Mouse (Mus musculus): Measurements from ENCODE around the gene Uroc1. TPM values are rescaled to one million over a fixed set of nuclear protein-coding genes. Genes with fewer than 3 reads are reported as not detected.

Uroc1 gene
- polyA plus RNA-seq, 1 experiment from 2014 or later: 0.38 TPM

GRCm38 (mm10) chr6:90363301-90363700, 30.2 kb downstream of the Uroc1 start:
- ATAC-seq (replicated peaks; ENCODE audit: low FRiP score, low read depth) (no peak), DNase-seq (ENCODE audit: low spot score) (no peak)
- no peaks in the 10 kb centered on the region for H3K9me3 ChIP-seq (replicated peaks; ENCODE audit: low read length)
- no peak overlapping the region for H3K9ac ChIP-seq (ENCODE audit: low read depth, low read length)
- TF ChIP-seq CTCF (IDR thresholded peaks at IDR 0.05; ENCODE audit: low read depth): no peak
- no peak overlapping the region for H3K4me2 ChIP-seq (ENCODE audit: low read length)
- no peak overlapping the region for H3K4me3 ChIP-seq (replicated peaks; ENCODE audit: low read depth, low read length)
- no peak overlapping the region for H3K27ac ChIP-seq
- H3K36me3 ChIP-seq (ENCODE audit: insufficient read depth, low read length): no peaks in the 10 kb centered on the region
- H3K4me1 ChIP-seq (replicated peaks; ENCODE audit: insufficient read depth, low read length): peaks cover 20% of the 10 kb centered on the region
- WGBS: 85% methylated on average over 5 of the region's 5 CpGs
- no peaks in the 10 kb centered on the region for H3K27me3 ChIP-seq (ENCODE audit: insufficient read depth, low read length)

- ATAC-seq (replicated peaks; ENCODE audit: low FRiP score, low read depth) (peak; percentile 97), DNase-seq (ENCODE audit: low spot score) (peak; percentile 97)
- TF ChIP-seq CTCF (IDR thresholded peaks at IDR 0.05; ENCODE audit: low read depth): 0 out of 2 replicates have a peak, but pooled peaks have one; percentile 5
- H3K36me3 ChIP-seq (ENCODE audit: insufficient read depth, low read length): peaks cover 10% of the 10 kb centered on the region
- peak within 1 kb of the TSS; percentile 73 for H3K4me2 ChIP-seq (ENCODE audit: low read length)
- H3K27me3 ChIP-seq (ENCODE audit: insufficient read depth, low read length): no peaks in the 10 kb centered on the region
- H3K27ac ChIP-seq: peak within 1 kb of the TSS; percentile 87
- peaks cover 12% of the 10 kb centered on the region; the same call in 1 of the 2 replicates for H3K4me1 ChIP-seq (replicated peaks; ENCODE audit: insufficient read depth, low read length)
- peak within 1 kb of the TSS; percentile 93 for H3K4me3 ChIP-seq (replicated peaks; ENCODE audit: low read depth, low read length)
- WGBS: 5% methylated on average over 41 of the region's 41 CpGs
- H3K9ac ChIP-seq (ENCODE audit: low read depth, low read length): peak within 1 kb of the TSS; percentile 83
- H3K9me3 ChIP-seq (replicated peaks; ENCODE audit: low read length): no peaks in the 10 kb centered on the region
Measured at GRCm38 (mm10) chr6:90368976-90369724, 36.1 kb downstream of the Uroc1 start, which contains the start of gene Zxdc. TSS of gene Zxdc (plus strand) at chr6:90369492.

GRCm38 (mm10) chr6:90369725-90370553, 36.9 kb downstream of the Uroc1 start:
- Histone ChIP-seq H3K27ac (peak overlapping the region; percentile 87), H3K27me3 (ENCODE audit: insufficient read depth, low read length) (no peaks in the 10 kb centered on the region), H3K9me3 (replicated peaks; ENCODE audit: low read length) (no peaks in the 10 kb centered on the region), H3K4me1 (replicated peaks; ENCODE audit: insufficient read depth, low read length) (peaks cover 12% of the 10 kb centered on the region; the same call in 1 of the 2 replicates), H3K4me2 (ENCODE audit: low read length) (peak overlapping the region; percentile 73), H3K4me3 (replicated peaks; ENCODE audit: low read depth, low read length) (peak overlapping the region; percentile 93), H3K36me3 (ENCODE audit: insufficient read depth, low read length) (peaks cover 17% of the 10 kb centered on the region), H3K9ac (ENCODE audit: low read depth, low read length) (peak overlapping the region; percentile 83)
- no peak for TF ChIP-seq CTCF (IDR thresholded peaks at IDR 0.05; ENCODE audit: low read depth)
- ATAC-seq (replicated peaks; ENCODE audit: low FRiP score, low read depth): peak; percentile 67
- peak; percentile 43 for DNase-seq (ENCODE audit: low spot score)
- WGBS: under 1% methylated on average over 85 of the region's 98 CpGs

GRCm38 (mm10) chr6:90374647-90375046, 41.6 kb downstream of the Uroc1 start:
- TF ChIP-seq CTCF (IDR thresholded peaks at IDR 0.05; ENCODE audit: low read depth): no peak
- Histone ChIP-seq H3K27ac (no peak overlapping the region), H3K4me1 (replicated peaks; ENCODE audit: insufficient read depth, low read length) (peaks cover 12% of the 10 kb centered on the region; the same call in 1 of the 2 replicates), H3K27me3 (ENCODE audit: insufficient read depth, low read length) (no peaks in the 10 kb centered on the region), H3K36me3 (ENCODE audit: insufficient read depth, low read length) (peaks cover 53% of the 10 kb centered on the region), H3K4me3 (replicated peaks; ENCODE audit: low read depth, low read length) (no peak overlapping the region), H3K4me2 (ENCODE audit: low read length) (no peak overlapping the region), H3K9me3 (replicated peaks; ENCODE audit: low read length) (no peaks in the 10 kb centered on the region), H3K9ac (ENCODE audit: low read depth, low read length) (no peak overlapping the region)
- WGBS: 87% methylated on average over 4 of the region's 4 CpGs
- no peak for ATAC-seq (replicated peaks; ENCODE audit: low FRiP score, low read depth)
- no peak for DNase-seq (ENCODE audit: low spot score)

- DNase-seq (ENCODE audit: low spot score): no peak
- H3K9ac ChIP-seq (ENCODE audit: low read depth, low read length): no peak overlapping the region
- WGBS: 97% methylated on average over 2 of the region's 2 CpGs
- TF ChIP-seq CTCF (IDR thresholded peaks at IDR 0.05; ENCODE audit: low read depth): no peak
- H3K27me3 ChIP-seq (ENCODE audit: insufficient read depth, low read length): no peaks in the 10 kb centered on the region
- no peak overlapping the region for H3K4me2 ChIP-seq (ENCODE audit: low read length)
- no peaks in the 10 kb centered on the region for H3K4me1 ChIP-seq (replicated peaks; ENCODE audit: insufficient read depth, low read length)
- H3K36me3 ChIP-seq (ENCODE audit: insufficient read depth, low read length): peaks cover 83% of the 10 kb centered on the region
- H3K4me3 ChIP-seq (replicated peaks; ENCODE audit: low read depth, low read length): no peak overlapping the region
- no peak for ATAC-seq (replicated peaks; ENCODE audit: low FRiP score, low read depth)
- no peak overlapping the region for H3K27ac ChIP-seq
- H3K9me3 ChIP-seq (replicated peaks; ENCODE audit: low read length): no peaks in the 10 kb centered on the region
Measured at GRCm38 (mm10) chr6:90377708-90378107, 44.6 kb downstream of the Uroc1 start.

DNA sequence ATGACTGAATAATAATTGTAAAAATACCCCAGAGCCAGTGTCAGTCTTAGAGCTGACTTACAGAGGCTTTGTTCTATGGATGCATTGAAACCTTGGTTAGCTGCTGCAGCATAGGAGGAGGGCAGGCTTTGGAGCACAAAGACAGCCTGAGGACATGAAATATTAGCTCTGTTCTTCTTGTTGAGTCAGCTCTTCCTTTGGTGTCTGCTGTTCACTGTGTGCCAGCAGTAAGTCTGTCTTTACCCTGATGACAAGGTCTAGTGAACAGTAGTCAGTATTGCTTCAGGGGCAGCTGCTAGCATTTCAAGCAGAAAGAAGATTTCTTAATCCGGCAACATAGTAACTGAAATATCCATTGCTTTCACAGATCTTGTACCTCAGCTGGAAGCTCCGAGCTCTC, 48.4 kb downstream of the Uroc1 start:
- H3K4me1 ChIP-seq (replicated peaks; ENCODE audit: insufficient read depth, low read length): no peaks in the 10 kb centered on the region
- no peak overlapping the region for H3K4me3 ChIP-seq (replicated peaks; ENCODE audit: low read depth, low read length)
- TF ChIP-seq CTCF (IDR thresholded peaks at IDR 0.05; ENCODE audit: low read depth): no peak
- 89% methylated on average over 2 of the region's 2 CpGs for WGBS
- no peak overlapping the region for H3K27ac ChIP-seq
- no peak overlapping the region for H3K4me2 ChIP-seq (ENCODE audit: low read length)
- DNase-seq (ENCODE audit: low spot score) (no peak), ATAC-seq (replicated peaks; ENCODE audit: low FRiP score, low read depth) (no peak)
- H3K9me3 ChIP-seq (replicated peaks; ENCODE audit: low read length): no peaks in the 10 kb centered on the region
- no peaks in the 10 kb centered on the region for H3K27me3 ChIP-seq (ENCODE audit: insufficient read depth, low read length)
- H3K9ac ChIP-seq (ENCODE audit: low read depth, low read length): no peak overlapping the region
- H3K36me3 ChIP-seq (ENCODE audit: insufficient read depth, low read length): peaks cover 76% of the 10 kb centered on the region
